Mouse (Mus musculus) cerebellum, postnatal 4 days (tissue): ENCODE data around the gene Rabl6.
A peak's percentile ranks its signal among the peaks of the same experiment; 100 is the strongest.

Experiments
- DNase-seq, 2 experiments: peaks; one replicate each; pipeline ENCODE4 v3.0.0; 2022; ENCODE audit warnings: low spot score in 2 of 2, mixed read lengths in 1 of 2

Gene Rabl6

DNA sequence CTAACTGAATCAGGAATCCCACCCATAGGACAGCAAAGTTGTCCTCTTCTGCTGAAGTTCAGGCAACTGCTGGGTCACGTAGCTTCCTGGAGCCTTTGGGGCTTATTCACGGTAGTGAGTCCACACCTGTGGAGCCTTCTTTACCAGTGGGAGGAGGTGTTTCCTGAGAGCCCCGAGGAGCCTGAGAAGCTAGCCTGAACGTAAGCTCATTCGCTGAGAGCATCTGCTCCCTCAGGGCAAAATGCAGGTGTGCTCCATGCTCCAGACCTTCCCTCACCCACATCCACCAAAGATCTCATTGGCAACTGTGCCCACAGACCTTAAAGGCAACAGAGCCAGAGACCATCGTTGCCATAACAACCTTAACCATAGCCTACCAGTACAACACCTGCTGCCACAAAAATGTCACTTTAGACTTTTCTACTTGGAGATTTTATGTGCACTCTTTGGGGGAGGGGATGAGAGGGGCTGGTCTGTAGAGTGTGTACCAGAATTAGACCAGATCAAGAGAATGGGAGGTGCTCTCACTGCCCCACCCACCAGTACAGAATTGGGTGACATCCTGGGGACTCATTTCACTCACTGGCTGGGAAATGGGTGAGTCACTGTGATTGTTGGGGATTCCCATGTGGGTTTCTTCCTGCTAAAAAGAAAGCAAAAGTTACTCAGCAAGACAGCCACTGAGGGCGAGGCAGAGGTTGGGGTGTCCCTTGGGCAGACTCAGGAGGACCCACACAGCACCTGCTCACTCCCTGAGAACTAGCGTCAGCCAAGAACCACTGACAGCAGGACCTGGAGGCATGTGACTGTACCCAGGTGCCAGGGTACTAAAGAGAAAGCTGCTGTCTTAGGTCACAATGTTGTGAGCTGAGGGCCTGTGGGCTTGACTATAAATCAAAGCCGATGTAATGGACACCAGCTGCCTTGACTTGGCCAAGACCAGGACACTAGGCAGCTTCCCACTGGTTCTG is 59.0 kb downstream of the Rabl6 start:
- DNase-seq = no peak

GRCm38 (mm10) chr2:25546811-25547491 is 61.4 kb downstream of the Rabl6 start, which contains the start of gene Traf2:
Gene Traf2 (minus strand): TSS chr2:25546940.
- peak; percentile 96 to 99 for DNase-seq

- DNase-seq = no peak
Observed at GRCm38 (mm10) chr2:25545996-25546810, 62.1 kb downstream of the Rabl6 start.

DNA sequence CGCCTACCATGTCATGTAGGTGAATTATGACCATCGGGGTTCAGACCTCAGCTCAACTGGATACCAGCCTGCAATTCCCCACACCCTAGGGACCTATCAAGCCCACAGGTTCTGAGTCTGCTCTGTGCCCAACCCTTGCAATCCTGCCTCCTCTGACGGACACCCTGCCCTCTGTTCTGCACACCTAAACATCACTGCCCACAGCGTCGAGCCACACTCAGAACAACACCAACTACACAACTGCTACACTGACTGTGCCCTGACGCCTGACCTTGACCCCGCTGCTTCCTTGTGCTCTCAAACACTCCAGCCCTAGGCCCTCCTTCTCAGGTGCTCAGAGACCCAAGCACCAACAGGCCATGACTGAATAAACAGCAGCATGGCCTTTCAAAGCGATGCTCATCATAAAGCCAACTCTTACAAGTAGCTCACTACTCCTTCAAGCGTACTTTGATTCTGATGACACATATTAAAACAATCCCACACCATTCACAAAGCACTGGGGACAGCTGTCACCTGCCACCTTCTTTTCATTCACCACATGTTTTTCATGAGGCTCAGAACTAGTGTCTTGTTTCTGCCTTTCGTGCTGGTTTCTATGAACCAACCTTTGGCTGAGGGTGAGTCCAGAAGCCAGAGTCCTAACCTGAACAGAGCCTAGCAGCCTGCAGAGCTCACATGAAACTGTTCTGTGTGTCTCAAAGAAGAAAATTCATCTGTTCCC is 66.5 kb downstream of the Rabl6 start:
- DNase-seq = no peak

- no peak for DNase-seq
Observed at GRCm38 (mm10) chr2:25540541-25540948, 67.8 kb downstream of the Rabl6 start.

GRCm38 (mm10) chr2:25536531-25536930 is 71.8 kb downstream of the Rabl6 start:
- DNase-seq = no peak

DNA sequence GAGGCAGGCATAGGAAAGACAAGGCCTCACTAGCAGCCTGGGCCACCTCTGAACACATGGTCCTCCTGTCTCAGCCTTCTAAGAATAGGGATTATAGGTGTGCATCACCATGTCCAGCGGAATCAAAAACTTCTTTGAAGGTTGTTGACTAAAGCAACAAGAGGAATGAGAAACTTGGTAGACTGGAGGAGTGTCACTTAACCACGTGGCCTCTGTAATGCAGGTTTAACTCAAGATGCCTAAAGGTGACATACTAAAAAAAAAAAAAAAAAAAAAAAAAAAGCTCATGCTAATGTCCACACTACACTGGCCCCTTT is 73.5 kb downstream of the Rabl6 start:
- no peak for DNase-seq

DNA sequence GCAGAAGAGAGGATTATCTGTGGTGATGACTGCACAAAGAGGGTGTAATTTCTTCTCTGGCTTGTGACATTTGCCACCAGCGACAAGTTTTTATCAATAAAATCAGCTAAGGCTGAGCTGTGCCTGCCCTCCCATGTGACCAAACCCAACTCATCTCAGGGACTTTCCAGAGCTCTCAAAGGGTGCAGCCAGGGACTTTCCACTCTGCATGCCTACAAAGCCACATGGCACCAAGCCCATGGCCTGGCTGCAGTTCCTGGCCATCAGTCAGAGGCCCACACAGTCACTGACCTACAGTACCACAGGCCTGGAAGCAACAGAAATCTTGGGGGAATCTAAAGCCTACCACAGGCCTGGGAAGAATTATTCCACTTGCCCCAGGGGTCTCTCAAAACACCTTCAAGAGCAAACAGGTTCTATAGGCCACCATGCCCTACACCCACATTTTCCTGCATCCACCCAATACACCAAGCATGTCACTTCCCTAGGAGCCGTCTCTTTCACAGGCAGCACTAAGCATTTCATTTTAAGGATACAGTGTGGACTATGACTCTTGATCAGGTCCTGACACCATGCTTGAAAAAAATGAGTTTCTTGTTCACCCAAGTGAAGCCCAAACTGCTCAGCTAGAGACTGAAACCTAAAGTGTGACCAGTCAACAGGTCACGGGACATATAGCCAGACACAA is 74.0 kb downstream of the Rabl6 start:
- peak in 1 of 2 experiments; percentile 32 for DNase-seq

DNA sequence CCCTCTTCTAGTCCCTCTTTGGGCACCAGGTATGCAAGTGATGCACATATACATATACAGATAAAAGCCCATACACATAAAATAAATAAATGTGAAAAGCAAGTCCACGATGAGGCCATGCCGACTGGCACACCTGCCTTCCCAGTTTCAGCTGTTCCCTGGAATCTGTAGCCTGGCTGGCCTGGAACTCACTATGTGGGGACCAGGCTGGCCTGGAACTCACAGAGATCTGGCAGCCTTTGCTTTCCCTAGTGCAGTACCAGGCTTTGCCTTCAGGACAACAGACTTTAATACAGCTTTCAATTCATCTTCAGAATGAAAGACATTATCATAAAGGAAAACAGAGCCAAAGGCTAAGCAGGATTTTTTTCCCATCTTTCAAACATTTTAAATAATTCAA is 74.6 kb downstream of the Rabl6 start:
- no peak for DNase-seq
